Mouse (Mus musculus): Measurements from ENCODE around the gene Pigl.

Pigl gene

DNA sequence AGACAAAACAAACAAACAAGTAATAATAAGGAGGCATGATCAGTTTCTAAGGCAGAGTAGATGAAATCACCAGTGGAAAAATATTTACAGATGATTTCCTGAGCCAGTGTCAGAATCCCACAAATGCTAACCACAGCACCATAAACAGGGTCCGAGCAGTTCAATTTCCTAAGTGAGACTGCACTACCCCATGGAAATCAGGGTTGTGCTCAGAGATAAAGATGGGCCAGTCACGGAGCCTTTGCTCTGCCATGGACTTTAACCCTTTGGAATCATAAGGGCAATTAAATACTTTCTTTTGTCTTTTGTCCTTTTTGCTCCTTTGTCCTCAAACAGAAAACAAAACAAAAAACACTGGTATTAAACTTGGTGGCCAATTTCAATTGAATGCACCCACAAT, 64.0 kb downstream of the Pigl start:
- no peak for DNase-seq

DNA sequence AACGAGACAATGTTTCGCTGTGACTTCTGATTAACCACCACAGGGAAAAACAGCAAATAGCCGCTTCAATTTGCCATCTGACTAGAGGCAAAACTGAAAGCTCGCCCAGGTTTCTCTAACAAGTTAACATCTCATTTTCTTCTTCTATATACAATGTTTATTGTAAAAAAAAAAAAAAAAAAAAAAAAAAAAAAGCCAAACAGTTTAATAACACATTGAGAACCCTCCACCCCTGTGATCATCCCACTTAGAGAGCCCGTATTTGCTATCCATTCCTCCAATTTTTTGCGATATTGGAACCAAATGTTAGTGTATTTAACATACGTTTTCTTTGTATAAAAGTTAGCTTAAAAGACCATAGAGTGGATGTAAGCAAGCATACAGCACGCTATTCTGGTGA, 78.8 kb downstream of the Pigl start:
- no peak for DNase-seq

DNA sequence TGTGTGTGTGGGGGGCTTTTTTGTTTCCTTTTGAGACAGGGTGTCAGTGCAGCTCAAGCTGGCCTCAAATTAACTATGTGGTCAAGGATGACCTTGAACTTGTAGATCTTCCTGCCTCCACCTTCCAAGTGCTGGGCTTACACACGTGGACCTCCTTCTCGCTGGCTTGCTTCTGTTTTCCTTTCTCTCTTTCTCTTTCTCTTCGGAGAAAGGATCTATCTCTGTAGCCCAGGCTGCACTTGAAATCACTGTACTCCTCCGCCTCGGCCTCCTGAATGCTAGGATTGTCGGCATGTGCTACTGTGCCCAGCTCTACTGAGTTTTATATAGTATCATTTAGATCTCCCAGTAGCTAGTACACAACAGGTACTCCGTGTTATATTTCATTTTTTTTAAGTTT, 79.3 kb downstream of the Pigl start:
- no peak for DNase-seq

DNA sequence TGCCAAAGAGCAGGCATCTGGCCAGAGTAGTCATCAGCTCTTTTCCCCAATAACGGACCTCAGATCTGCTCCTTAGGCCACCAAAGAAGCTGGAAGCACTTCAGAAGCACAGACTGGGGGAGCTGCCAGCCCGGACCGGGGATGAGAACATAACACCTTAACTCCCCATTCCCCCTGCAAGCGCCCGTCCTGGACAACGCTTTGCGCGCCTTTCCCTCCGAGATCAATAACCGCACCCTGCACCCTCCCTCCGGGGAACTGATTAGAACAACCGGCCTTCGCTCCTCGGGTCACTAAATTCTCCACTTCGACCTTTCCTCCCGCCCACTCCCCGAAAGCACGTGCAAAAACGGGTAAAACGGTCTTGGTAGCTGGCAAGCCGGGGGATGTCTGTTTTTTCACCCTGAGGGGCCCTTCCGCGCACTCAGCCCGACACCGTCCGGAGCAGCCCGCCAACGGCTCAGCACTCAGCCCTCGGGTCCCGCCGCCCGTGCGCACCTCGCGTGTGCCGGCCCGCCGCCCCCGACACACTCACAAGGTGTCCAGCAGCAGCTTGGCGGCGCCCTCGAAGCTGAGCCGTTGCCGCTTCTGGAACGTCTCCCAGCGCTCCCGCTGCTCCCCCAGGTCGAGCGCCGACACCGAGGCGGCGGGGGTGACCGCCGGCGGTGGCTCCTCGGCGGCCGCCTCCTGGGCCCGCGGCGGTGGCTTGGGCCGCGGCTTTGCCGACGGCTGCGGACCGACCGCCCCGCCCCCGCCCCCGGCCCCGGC, 80.2 kb downstream of the Pigl start:
- DNase-seq, result peak; percentile 66

DNA sequence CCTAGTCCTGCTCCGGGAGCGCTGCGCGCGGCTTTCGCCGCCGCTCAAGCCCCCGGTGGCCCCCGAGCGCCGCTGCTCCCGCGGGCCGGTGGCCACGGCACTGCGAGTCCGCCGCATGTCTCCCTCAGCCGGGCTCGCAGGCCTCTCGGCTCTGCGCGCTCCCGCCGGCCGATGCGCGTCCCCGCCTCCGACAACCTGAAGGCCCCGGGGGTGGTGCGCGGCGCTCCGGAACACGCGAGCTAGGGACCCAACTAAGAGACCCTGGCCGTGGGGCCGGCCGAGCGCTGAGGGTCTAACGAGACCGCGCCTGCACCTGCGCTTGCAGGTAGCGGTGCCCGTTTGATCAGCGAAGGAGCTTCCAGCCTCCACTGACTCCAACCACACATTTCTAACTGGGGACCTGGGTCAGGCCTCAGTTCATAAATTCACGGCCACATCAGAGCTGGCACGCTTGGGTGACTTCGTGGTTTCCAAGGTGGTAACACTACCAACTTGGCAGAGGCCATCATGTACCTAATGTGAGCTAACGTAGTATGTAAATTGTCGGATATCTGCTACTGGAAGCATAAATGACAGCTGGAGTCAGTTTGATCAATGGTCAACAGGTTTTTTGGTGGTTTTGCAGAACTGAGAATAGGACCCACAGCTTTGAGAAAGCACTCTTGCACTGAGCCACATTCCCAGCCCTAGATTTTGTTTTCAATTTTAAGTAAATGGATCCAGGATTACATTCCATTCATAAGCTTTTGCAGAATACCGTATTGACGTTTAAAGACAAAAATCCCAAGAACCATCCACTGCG, 81.0 kb downstream of the Pigl start, which contains the start of gene Cenpv:
Cenpv (minus strand) TSS at position 173 of the 802 bp plus-strand sequence.
- peak; percentile 86 for DNase-seq

DNA sequence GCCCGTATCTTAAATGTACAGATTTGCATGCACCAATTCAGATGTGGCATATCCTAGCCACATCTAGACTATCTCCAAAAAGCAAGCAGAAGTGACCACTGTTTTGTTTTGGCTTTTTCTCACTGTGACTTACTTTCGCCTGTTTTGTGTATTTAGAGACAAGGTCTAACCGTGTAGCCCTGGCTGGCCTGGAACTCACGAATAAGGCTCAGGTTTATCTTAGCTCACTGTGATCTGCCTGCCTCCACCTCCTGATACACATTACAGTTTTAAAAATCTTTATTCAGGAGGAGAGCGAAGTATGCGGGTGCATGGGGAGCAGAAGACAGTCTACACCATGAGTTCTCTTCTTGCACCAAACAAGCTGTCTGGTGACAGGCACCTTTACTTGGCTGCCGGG, 81.9 kb downstream of the Pigl start:
- DNase-seq, result no peak

DNA sequence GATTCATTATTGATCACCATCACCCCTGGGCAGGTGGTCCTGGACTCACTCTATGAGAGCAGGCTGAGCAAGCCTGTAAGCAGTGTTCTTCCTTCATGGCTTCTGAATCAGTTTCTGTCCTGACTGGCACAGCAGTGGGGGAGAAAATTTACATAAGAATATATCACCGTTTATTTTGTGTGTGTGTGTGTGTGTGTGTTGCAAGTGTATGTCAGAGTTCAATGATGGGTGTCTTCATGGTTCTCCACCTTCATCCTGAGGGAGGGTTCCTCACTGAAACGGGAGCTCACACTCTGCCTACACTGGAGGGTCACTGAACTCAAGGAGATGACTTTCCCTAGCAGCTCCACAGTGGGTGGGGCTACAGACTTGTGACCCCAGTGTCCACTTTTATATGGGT, 82.7 kb downstream of the Pigl start:
- no peak for DNase-seq

DNA sequence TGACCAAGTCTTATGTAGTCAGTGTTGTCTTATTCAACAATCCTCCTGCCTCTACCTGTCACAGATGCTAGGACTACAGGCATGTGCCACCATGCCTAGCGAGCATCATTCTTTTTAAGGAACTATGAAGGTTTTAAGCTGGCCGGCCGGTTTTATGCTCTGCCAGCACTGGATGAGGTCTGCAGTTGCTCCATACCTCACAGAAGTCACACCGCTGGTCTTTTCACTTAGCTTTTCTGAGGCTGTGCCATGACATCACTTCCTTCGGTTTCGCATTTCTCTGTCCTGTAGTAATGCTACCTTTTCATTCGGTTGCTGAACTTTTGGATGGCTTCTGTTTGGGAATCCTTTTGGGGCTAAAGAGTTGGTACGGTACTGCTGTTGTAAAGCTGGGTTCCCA, 83.3 kb downstream of the Pigl start:
- no peak for DNase-seq

DNA sequence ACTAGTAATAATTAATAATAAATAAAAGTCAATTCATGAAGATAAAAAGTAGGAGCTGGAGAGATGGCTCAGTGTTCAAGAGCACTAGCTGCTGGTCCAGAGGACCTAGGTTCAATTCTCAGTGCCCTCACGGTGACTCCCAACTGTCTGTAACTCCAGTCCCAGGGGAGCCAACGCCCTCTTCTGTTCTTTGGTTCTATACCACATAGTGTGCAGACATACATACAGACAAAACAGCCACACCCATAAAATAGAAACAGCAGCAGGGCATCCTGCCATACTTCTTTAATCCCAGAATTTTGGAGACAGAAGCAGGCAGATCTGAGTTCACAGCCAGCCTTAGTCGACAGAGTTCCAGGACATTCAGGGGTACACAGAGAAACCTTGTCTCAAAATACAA, 85.7 kb downstream of the Pigl start:
- no peak for DNase-seq

DNA sequence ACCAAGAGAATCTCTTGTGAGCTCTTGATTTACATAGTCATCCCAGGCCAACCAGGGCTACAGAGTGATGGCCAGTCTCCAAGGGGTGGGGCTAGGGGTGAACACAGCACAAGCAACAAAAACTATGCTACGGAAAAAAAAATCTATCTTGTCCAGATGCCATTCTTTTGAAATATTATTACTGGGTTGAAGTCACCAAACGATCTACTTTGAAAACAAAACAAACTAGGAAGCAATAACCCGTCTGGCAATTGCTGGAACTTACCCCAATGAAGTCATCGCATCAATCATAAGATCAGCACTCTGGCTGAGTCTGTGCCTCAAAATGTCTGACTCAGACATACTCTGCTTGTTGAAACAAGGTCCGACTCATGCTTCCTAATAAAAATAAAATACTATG, 91.5 kb downstream of the Pigl start:
- DNase-seq, result peak; percentile 77

DNA sequence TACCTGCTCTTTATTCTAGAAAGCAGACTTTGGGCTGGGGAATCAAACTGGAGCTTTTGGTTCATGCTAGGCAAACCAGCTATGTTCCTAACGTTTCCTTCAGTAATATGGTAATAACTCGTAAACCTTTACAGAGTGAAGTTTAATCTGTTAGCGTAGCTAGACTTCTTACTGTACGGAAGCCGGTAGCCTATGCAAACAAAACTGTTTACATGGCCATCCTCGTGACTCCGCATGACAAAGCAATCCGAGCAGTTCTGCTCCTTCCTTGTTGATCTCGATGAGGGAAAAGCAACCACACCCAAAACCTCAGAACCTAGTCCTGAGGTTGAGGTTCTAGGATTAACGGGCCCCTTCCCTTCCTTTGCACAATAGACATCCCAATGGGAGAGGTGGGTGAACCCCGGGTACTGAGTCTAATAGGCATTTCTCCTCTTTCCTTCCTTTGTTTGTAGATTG, 92.0 kb downstream of the Pigl start:
- peak; percentile 66 for DNase-seq

DNA sequence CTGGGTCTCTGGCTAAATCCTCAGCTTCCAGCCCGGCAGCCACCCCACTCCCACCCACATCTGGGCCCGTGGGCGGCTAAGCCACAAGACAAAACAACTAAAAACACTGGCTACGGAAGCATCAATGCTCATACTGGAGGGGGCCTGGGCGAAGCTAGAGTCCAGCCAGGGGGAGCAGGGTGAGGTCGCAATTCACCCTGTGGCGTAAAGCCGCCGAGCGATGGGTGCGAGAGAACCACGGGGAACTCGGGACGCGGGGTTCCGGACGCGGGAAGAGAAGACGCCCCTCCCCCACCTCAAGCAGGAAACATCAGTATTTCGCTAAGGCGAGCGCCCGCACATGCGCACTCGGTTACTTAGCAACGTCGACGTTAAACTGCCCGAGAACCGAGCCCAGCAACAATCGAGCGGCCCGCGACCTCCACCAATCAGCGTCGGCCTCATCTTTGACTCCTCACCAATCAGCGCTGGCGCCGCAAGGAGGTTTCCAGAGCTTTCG, 92.5 kb downstream of the Pigl start, which contains the start of gene Ubb:
Ubb (plus strand) TSS at position 445 of the 499 bp plus-strand sequence.
- peak; percentile 98 for DNase-seq

DNA sequence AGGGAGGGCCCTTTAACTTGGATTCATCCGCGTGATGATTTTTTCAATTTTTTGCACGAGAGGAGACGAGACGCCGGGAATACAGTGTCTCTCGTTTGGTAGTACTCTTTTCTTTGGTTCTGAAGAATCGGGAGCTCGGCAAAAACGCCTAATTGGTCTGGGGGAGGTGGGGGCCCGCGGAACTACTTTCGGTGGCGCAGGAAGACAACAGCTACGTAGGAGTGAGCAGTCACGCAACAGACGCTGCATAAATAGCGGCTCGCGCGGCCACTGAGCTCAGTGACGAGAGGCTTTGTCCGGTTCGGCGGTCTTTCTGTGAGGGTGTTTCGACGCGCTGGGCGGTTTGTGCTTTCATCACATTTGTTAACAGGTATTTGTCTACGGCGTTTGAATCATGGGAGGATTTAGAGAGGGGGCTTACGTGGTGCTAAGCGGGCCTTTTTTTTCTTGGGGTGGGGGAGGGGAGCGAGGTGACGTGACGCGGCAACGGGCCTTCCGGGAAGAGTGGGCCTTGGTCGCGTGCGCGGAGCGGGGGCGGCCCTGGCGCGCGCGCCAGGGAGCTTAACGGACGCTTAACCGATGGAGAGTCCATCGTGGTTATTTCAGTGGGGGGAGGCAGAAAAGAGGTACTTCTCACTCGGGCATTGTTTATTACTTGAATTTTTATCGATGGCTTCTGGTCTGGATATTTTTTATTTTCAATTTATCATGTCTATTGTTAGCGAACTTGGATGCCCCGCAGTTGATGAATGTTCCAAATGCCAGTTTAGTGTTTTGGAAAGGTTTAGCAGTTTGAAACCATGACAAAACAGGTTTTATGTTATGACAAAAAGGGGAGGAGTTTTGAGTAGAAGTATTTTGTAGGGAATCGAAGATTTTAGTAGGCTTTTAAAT, 93.2 kb downstream of the Pigl start:
- DNase-seq, result peak; percentile 92

DNA sequence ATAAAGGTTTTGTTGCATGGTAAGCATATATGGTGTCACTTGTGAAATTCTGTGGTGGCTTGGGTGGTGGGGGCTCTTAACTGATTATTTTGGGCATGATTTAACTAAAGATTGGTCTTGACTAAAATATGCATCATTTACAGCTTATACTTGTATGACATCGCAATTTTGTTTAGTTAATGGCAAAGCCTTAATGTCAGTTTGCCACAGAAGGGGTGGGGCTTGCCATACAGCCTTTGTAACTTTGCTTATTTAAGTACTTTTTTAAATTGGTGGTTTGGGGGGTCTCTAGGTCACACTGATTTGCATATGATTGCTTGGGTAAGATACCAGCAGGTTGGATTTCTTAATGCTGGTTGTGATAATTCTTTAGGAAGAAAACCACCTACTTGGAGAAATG, 94.9 kb downstream of the Pigl start:
- no peak for DNase-seq

DNA sequence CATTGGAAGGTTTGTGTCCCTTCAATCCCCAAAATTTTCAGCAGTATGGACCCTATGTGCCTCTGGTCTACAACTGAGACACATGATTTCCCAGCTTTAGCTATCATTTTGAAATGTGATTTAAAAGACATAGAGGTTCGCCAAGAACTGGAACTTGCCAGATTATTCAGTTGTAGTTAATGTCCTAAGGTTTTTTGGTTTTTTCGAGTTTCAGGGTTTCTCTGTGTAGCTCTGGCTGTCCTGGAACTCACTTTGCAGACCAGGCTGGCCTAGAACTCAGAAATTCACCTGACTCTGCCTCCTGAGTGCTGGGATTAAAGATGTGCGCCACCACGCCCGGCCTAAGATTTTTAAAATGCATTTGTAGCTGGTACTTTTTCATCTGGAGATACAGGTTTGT, 95.4 kb downstream of the Pigl start:
- no peak for DNase-seq

DNA sequence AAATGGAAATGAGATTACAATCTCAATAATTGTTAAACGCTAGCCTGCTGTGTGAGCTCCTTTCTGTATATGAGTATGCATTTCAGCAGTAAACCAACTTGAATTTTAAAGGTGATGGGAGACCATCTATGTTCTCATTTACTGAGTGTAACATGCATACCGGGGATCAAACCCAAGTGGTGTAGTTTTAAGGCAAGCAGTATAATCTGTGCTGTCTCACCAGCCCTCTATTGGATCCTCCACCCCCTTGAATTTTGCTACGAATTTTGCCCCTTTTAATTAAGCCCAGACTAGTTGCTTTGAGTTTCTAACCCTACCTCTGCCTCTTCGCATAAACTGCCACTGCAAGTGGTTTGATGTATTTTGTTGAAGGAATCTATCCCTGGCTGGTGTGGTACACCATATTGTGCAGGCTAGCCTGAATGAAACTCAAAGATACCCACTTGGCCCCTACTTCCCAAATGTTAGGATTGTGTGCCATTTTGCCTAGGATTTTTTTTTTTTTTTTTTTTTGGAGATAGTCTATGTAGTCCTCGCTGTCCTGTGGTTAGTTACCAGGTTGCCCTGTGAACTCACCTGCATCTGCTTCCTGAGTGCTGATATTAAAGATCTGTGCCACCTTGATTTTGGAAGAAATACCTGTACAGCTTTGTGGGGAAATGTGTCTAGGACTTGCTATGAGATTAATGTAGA, 96.0 kb downstream of the Pigl start:
- DNase-seq, result no peak

DNA sequence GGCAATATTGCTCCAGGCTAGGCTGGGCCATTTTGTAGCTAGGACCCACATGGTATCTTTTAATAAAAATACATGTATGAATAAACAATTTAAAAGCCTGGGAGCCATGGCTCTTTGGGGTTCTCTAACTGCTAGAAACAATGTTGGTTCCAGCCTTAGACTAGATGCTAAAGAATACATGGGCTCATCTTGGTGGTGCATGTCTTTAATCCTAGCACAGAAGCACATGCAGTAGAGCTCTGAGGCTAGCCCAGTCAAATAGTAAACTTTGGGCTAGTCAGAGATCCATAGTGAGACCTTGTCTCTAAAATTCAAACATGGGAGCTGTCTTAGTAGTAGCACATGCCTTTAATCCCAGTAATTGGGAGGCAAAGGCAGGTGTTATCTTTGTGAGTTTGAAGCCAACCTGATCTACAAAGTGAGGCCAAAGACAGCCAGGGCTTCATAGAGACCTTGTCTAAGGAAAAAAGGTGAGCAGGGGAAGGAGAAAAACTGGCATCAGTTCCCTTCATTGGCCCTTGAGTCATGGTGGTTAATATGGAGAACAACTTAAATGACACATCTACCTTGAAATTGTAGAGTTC, 96.8 kb downstream of the Pigl start:
- DNase-seq, result no peak

DNA sequence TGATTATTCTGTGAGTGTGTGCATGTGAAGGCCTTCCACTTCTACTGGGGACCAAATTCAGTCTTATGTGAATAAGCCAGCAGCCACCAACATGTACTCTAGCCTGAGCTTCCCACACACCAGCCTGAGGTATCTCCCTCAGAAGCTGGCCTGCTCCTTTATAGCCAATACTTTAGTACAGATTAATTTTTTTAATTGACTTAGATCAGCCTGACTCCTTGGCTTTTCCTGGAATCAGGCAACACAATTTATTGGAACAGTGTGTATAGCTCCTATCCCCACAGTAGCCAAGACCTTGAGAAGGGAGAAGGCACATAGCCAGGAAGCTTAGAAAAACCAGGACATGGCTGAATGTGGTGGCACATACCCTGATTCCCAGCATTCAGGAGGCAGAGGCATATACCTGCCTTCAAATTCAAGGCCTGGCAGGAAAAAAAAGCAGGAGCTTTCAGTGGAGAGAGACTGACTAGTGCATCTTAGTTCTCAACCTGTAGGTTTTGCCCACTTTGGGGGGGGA, 97.7 kb downstream of the Pigl start:
- no peak for DNase-seq

DNA sequence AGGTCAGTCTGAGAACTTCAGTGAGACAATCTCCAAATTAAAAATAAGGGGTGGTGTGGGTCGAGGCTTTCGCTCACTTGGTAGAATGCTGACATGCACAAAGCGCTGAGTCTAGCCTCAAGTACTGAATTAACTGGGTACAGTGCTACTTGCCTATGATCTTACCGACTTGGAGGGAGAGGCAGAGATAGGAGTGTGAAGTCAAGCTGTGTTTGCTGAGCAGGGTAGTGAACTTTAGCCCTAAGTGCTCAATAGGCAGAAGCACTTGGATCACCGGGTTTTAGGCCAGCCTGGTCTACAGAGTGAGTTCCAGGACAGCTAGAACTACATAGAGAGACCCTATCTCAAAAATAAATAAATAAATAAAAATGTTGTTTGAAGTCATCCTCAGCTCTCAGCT, 98.9 kb downstream of the Pigl start:
- peak; percentile 37 for DNase-seq

DNA sequence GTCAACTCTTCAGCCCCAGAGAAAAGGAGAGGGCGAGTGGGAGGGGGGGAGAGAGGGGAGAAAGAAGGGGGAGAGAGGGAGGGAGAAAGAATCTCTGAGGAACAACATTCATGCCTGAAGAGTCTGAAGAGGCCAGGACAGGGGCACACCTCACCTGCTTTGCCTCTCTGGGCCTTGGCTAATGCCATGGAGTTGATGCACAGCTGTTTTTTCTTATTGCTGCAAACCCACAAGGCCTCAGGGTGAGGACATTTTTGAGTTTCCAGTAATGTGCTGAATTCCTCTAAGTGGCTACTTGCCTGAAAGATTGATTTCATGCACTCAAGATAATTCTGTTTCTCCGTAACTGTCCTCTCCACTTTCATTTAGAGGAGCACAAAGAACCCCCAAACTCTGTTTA, 99.9 kb downstream of the Pigl start:
- DNase-seq, result no peak

DNA sequence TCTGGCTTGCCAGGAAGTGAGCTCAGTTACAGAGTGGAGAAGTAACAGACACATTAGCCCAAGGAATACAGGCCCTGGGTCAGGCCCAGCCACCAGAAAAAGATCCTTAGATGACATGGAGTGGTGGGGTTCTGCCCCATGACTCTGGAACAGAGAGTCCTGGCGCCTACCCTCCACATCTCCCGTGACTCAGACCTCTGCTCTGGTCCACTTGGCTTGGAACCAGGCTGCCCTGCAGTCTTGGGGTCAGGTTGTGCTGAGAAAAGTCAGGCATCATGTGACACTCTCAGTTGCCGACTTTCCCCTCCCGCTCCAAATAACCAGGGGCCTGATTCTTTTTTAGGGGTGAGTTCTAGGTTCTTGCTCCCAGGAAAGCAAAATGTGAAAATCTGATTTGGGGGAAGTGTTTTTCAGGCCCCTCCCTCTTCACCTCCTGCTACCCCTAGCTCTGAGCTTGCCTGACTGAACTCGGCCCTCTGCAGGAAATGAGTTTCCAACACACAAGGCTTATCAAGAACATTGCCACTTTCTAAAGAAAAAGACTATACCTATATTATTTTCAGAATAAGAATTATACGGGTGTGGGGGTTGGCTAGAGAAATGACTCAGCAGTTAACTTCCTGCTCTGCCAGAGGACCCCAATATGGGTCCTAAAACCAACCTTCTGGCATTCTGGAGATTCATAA, 100.8 kb downstream of the Pigl start:
- peak; percentile 90 for DNase-seq

Data from kidney, adult 18-20 months (tissue).